Mouse (Mus musculus) MEL (cell line): ENCODE results near the gene Tango2.

Experiments used
- CTCF ChIP-seq, 3 experiments: IDR thresholded peaks in 2 of 3; conservative IDR thresholded peaks in 1 of 3; 2 replicates each; pipeline ENCODE4 v1.5.1; 2011 to 2012; ENCODE audit warnings: low read length in 3 of 3, low read depth in 2 of 3, mild to moderate bottlenecking in 2 of 3, improper control_type of control experiment in 1 of 3, inconsistent platforms in 1 of 3, mixed read lengths in 1 of 3, moderate library complexity in 1 of 3; ENCODE audit not compliant: control insufficient read depth in 1 of 3, insufficient read depth in 1 of 3, poor library complexity in 1 of 3, severe bottlenecking in 1 of 3
- EP300 ChIP-seq, 2 experiments: IDR thresholded peaks; 2 replicates each; pipeline ENCODE4 v1.6.1; 2011; ENCODE audit warnings: improper control_type of control experiment in 2 of 2, low read length in 2 of 2, low read depth in 1 of 2, mild to moderate bottlenecking in 1 of 2
- ETS1 ChIP-seq: IDR thresholded peaks from 2 replicates; pipeline ENCODE4 v1.6.1; 2012; ENCODE audit warnings: low read depth, mild to moderate bottlenecking, inconsistent platforms, low read length, improper control_type of control experiment, moderate library complexity
- POLR2A ChIP-seq, 2 experiments: IDR thresholded peaks; 2 replicates each; pipeline ENCODE4 v1.6.1; 2011 to 2012; ENCODE audit warnings: low read length in 2 of 2, mild to moderate bottlenecking in 2 of 2, control low read depth in 1 of 2, improper control_type of control experiment in 1 of 2, low read depth in 1 of 2, moderate library complexity in 1 of 2; ENCODE audit not compliant: control insufficient read depth in 1 of 2, insufficient read depth in 1 of 2, poor library complexity in 1 of 2
- RCOR1 ChIP-seq: IDR thresholded peaks from 2 replicates; pipeline ENCODE4 v1.6.1; 2012; ENCODE audit warnings: low read depth, mild to moderate bottlenecking, inconsistent platforms, low read length, improper control_type of control experiment
- TBP ChIP-seq: IDR thresholded peaks from 2 replicates; pipeline ENCODE4 v1.8.0; 2011; ENCODE audit warnings: low read depth, low read length, improper control_type of control experiment
- TCF12 ChIP-seq: IDR thresholded peaks from 2 replicates; pipeline ENCODE4 v1.6.1; 2014; ENCODE audit warnings: low read depth, mild to moderate bottlenecking, inconsistent platforms, low read length, improper control_type of control experiment, moderate library complexity
- UBTF ChIP-seq: IDR thresholded peaks from 2 replicates; pipeline ENCODE4 v1.6.1; 2012; ENCODE audit warnings: low read depth, mild to moderate bottlenecking, inconsistent platforms, low read length, improper control_type of control experiment, moderate library complexity, borderline replicate concordance; ENCODE audit not compliant: insufficient read depth

DNA sequence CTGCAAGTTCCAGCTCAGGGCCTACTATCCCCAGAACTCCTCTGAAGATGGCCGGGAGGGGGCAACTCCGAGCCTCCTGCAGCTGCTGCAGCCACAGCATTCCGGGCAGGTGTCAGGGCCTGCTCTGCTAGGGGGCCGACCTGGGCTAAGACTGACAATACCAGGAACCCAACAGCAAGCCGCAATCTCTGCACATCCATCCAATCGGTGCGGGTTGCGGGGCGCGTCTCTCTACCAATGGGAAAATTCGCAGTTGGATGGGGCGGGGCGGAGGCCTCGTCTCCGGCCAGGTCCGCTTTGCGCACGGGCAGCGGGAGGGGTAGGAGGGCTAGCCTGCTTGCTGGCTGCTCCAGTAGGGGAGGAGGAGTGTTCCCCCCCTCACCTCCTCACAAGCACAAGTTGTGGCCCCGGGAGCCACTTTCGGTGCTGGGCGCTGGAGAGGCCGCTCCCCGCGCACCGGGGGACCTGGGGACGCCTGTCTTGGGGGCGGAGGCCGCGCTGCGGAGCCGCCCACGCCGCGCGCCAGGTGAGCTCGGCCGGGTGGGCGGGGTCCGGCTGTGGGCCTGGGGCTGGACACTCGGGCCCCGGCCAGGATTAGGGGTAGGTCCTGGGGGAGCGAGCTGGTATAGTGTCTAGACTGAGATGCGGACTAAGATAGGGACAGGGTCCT, at the start of gene Tango2, which contains the start of gene Arvcf:
- TF ChIP-seq TCF12: no peak
- no peak for TF ChIP-seq TBP
- no peak for TF ChIP-seq CTCF (IDR thresholded peaks at IDR 0.05 in 2 of 3, conservative IDR thresholded peaks at IDR 0.05 in 1 of 3; ENCODE audit: control insufficient read depth in 1 of 3, insufficient read depth in 1 of 3, low read depth in 2 of 3, low read length in 3 of 3, poor library complexity in 1 of 3, severe bottlenecking in 1 of 3)
- TF ChIP-seq POLR2A (IDR thresholded peaks at IDR 0.05; ENCODE audit: control insufficient read depth in 1 of 2, insufficient read depth in 1 of 2, low read depth in 1 of 2, low read length in 2 of 2, poor library complexity in 1 of 2): no peak
- TF ChIP-seq UBTF: no peak
- TF ChIP-seq EP300 (IDR thresholded peaks at IDR 0.05; ENCODE audit: low read depth in 1 of 2, low read length in 2 of 2): no peak
- TF ChIP-seq ETS1: no peak
- TF ChIP-seq RCOR1: no peak
